Mouse (Mus musculus): ENCODE measurements at regions not wholly inside any gene's neighbourhood (a gene's known extent, or its start where the extent isn't known, plus 50 kb on each side); places are given as distances from the start of the nearest gene placed in this dataset.

GRCm38 (mm10) chr8:80315371-80315770 is 178.2 kb upstream of the Gypa start:
- Histone ChIP-seq H3K4me3 (ENCODE audit: low read depth, low read length) (peak overlapping the region; percentile 16; the same call in 1 of the 2 replicates), H3K27ac (ENCODE audit: low read length) (0 out of 2 replicates have a peak overlapping the region, but pooled peaks have one; percentile 33), H3K4me2 (replicated peaks; ENCODE audit: low read depth, low read length) (peak overlapping the region; percentile 38), H3K27me3 (replicated peaks; ENCODE audit: insufficient read depth, low read length) (no peaks in the 10 kb centered on the region), H3K9me3 (ENCODE audit: low read length) (no peaks in the 10 kb centered on the region), H3K9ac (replicated peaks; ENCODE audit: low read depth) (no peak overlapping the region), H3K4me1 (ENCODE audit: insufficient read depth, low read depth, low read length) (peaks cover 10% of the 10 kb centered on the region; the same call in 1 of the 2 replicates), H3K36me3 (ENCODE audit: insufficient read depth, low read length) (no peaks in the 10 kb centered on the region)
- 10% methylated on average over 13 of the region's 13 CpGs for WGBS
- TF ChIP-seq EP300 (IDR thresholded peaks at IDR 0.05) (no peak), CTCF (IDR thresholded peaks at IDR 0.05) (no peak)
- peak; percentile 55 for DNase-seq (ENCODE audit: low spot score)
- ATAC-seq, result peak; percentile 45

- WGBS, result 9% methylated on average over 7 of the region's 7 CpGs
- peak overlapping the region; percentile 38 for H3K4me2 ChIP-seq (replicated peaks; ENCODE audit: low read depth, low read length)
- no peaks in the 10 kb centered on the region for H3K36me3 ChIP-seq (ENCODE audit: insufficient read depth, low read length)
- no peaks in the 10 kb centered on the region for H3K9me3 ChIP-seq (ENCODE audit: low read length)
- peaks cover 10% of the 10 kb centered on the region; the same call in 1 of the 2 replicates for H3K4me1 ChIP-seq (ENCODE audit: insufficient read depth, low read depth, low read length)
- TF ChIP-seq EP300 (IDR thresholded peaks at IDR 0.05), result peak; percentile 50; the same call in 1 of the 2 replicates
- no peak for TF ChIP-seq CTCF (IDR thresholded peaks at IDR 0.05)
- ATAC-seq (peak; percentile 75), DNase-seq (ENCODE audit: low spot score) (peak; percentile 78)
- no peaks in the 10 kb centered on the region for H3K27me3 ChIP-seq (replicated peaks; ENCODE audit: insufficient read depth, low read length)
- H3K9ac ChIP-seq (replicated peaks; ENCODE audit: low read depth), result no peak overlapping the region
- H3K27ac ChIP-seq (ENCODE audit: low read length), result no peak overlapping the region
- 0 out of 2 replicates have a peak overlapping the region, but pooled peaks have one; percentile 16 for H3K4me3 ChIP-seq (ENCODE audit: low read depth, low read length)
Observed at GRCm38 (mm10) chr8:80314826-80315225, 178.8 kb upstream of the Gypa start.

GRCm38 (mm10) chr8:80313883-80314635 is 179.5 kb upstream of the Gypa start:
- Histone ChIP-seq H3K4me1 (ENCODE audit: insufficient read depth, low read depth, low read length) (peaks cover 10% of the 10 kb centered on the region; the same call in 1 of the 2 replicates), H3K27ac (ENCODE audit: low read length) (0 out of 2 replicates have a peak overlapping the region, but pooled peaks have one; percentile 14), H3K9ac (replicated peaks; ENCODE audit: low read depth) (no peak overlapping the region), H3K4me3 (ENCODE audit: low read depth, low read length) (no peak overlapping the region), H3K27me3 (replicated peaks; ENCODE audit: insufficient read depth, low read length) (no peaks in the 10 kb centered on the region), H3K9me3 (ENCODE audit: low read length) (no peaks in the 10 kb centered on the region), H3K36me3 (ENCODE audit: insufficient read depth, low read length) (no peaks in the 10 kb centered on the region), H3K4me2 (replicated peaks; ENCODE audit: low read depth, low read length) (no peak overlapping the region)
- DNase-seq (ENCODE audit: low spot score) (peak; percentile 27), ATAC-seq (no peak)
- 33% methylated on average over 12 of the region's 12 CpGs for WGBS
- TF ChIP-seq EP300 (IDR thresholded peaks at IDR 0.05) (no peak), CTCF (IDR thresholded peaks at IDR 0.05) (0 out of 2 replicates have a peak, but pooled peaks have one; percentile 16)

GRCm38 (mm10) chr8:80307761-80308160 is 185.8 kb upstream of the Gypa start:
- H3K4me2 ChIP-seq (replicated peaks; ENCODE audit: low read depth, low read length), result no peak overlapping the region
- ATAC-seq (0 out of 2 replicates have a peak, but pooled peaks have one; percentile 12), DNase-seq (ENCODE audit: low spot score) (no peak)
- no peaks in the 10 kb centered on the region for H3K36me3 ChIP-seq (ENCODE audit: insufficient read depth, low read length)
- H3K4me3 ChIP-seq (ENCODE audit: low read depth, low read length), result no peak overlapping the region
- 28% methylated on average over 4 of the region's 4 CpGs for WGBS
- H3K27me3 ChIP-seq (replicated peaks; ENCODE audit: insufficient read depth, low read length), result no peaks in the 10 kb centered on the region
- no peaks in the 10 kb centered on the region for H3K4me1 ChIP-seq (ENCODE audit: insufficient read depth, low read depth, low read length)
- no peak overlapping the region for H3K27ac ChIP-seq (ENCODE audit: low read length)
- no peak for TF ChIP-seq CTCF (IDR thresholded peaks at IDR 0.05)
- TF ChIP-seq EP300 (IDR thresholded peaks at IDR 0.05), result no peak
- H3K9me3 ChIP-seq (ENCODE audit: low read length), result no peaks in the 10 kb centered on the region
- no peak overlapping the region for H3K9ac ChIP-seq (replicated peaks; ENCODE audit: low read depth)

- Histone ChIP-seq H3K4me1 (ENCODE audit: insufficient read depth, low read depth, low read length) (no peaks in the 10 kb centered on the region), H3K9ac (replicated peaks; ENCODE audit: low read depth) (no peak overlapping the region), H3K27ac (ENCODE audit: low read length) (no peak overlapping the region), H3K9me3 (ENCODE audit: low read length) (no peaks in the 10 kb centered on the region), H3K27me3 (replicated peaks; ENCODE audit: insufficient read depth, low read length) (no peaks in the 10 kb centered on the region), H3K4me3 (ENCODE audit: low read depth, low read length) (no peak overlapping the region), H3K36me3 (ENCODE audit: insufficient read depth, low read length) (no peaks in the 10 kb centered on the region), H3K4me2 (replicated peaks; ENCODE audit: low read depth, low read length) (no peak overlapping the region)
- TF ChIP-seq CTCF (IDR thresholded peaks at IDR 0.05) (no peak), EP300 (IDR thresholded peaks at IDR 0.05) (no peak)
- no peak for DNase-seq (ENCODE audit: low spot score)
- no peak for ATAC-seq
- 80% methylated on average over 5 of the region's 5 CpGs for WGBS
Observed at GRCm38 (mm10) chr8:80298596-80298995, 195.0 kb upstream of the Gypa start.

GRCm38 (mm10) chr8:80290311-80290710 is 203.3 kb upstream of the Gypa start:
- H3K27ac ChIP-seq (ENCODE audit: low read length), result peak overlapping the region; percentile 47; the same call in 1 of the 2 replicates
- no peak overlapping the region for H3K4me2 ChIP-seq (replicated peaks; ENCODE audit: low read depth, low read length)
- H3K9ac ChIP-seq (replicated peaks; ENCODE audit: low read depth), result no peak overlapping the region
- no peak overlapping the region for H3K4me3 ChIP-seq (ENCODE audit: low read depth, low read length)
- ATAC-seq, result peak; percentile 47; the same call in 1 of the 2 replicates
- DNase-seq (ENCODE audit: low spot score), result peak; percentile 65
- H3K27me3 ChIP-seq (replicated peaks; ENCODE audit: insufficient read depth, low read length), result no peaks in the 10 kb centered on the region
- no peaks in the 10 kb centered on the region; the same call in 1 of the 2 replicates for H3K4me1 ChIP-seq (ENCODE audit: insufficient read depth, low read depth, low read length)
- WGBS, result 46% methylated on average over 1 of the region's 1 CpGs
- H3K9me3 ChIP-seq (ENCODE audit: low read length), result no peaks in the 10 kb centered on the region
- H3K36me3 ChIP-seq (ENCODE audit: insufficient read depth, low read length), result no peaks in the 10 kb centered on the region
- TF ChIP-seq EP300 (IDR thresholded peaks at IDR 0.05) (peak; percentile 65), CTCF (IDR thresholded peaks at IDR 0.05) (no peak)

Data from lung, postnatal 0 days (tissue).